Mouse (Mus musculus): ENCODE data around the gene Cd55b. TPM values are rescaled to one million over a fixed set of nuclear protein-coding genes. Genes with fewer than 3 reads are reported as not detected.

The Cd55b gene
- polyA plus RNA-seq, 1 experiment from 2014 or later = 1.1 TPM

Other genes starting within 250 kb of the Cd55b start
- gene Cd55, start 39.7 kb upstream of the Cd55b start, polyA plus RNA-seq (2015; fragmentation: Nextera tagmentation; extraction: Ambion mirVana) = 18.3 and 22.7 TPM in 2 replicates
- not detected in 2 replicates for gene Zp3r, start 206.6 kb upstream of the Cd55b start, polyA plus RNA-seq (2015; fragmentation: Nextera tagmentation; extraction: Ambion mirVana)
- not detected in 2 replicates for gene C4bp, start 238.6 kb upstream of the Cd55b start, polyA plus RNA-seq (2015; fragmentation: Nextera tagmentation; extraction: Ambion mirVana)

Measured in embryonic facial prominence, embryonic 15.5 days (tissue).